Mouse (Mus musculus) right cerebral cortex, adult 18-20 months (tissue): ENCODE results near the gene Synrg.
A peak's percentile ranks its signal among the peaks of the same experiment; 100 is the strongest.

ENCODE experiments used
- DNase-seq: peaks from one replicate; pipeline ENCODE4 v3.0.0; 2022; ENCODE audit warnings: mixed read lengths

Synrg gene

GRCm38 (mm10) chr11:83991701-83992100 lies 27.5 kb downstream of the Synrg start:
- DNase-seq, result no peak

GRCm38 (mm10) chr11:83993428-83993827 lies 29.2 kb downstream of the Synrg start:
- DNase-seq, result no peak

- no peak for DNase-seq
Observed at GRCm38 (mm10) chr11:83994481-83994880, 30.3 kb downstream of the Synrg start.

GRCm38 (mm10) chr11:83995535-83995950 lies 31.3 kb downstream of the Synrg start:
- peak; percentile 53 for DNase-seq

- DNase-seq, result no peak
Observed at GRCm38 (mm10) chr11:83997171-83997868, 33.1 kb downstream of the Synrg start.

GRCm38 (mm10) chr11:83998993-83999392 lies 34.8 kb downstream of the Synrg start:
- DNase-seq, result no peak

GRCm38 (mm10) chr11:83999411-83999915 lies 35.2 kb downstream of the Synrg start:
- DNase-seq, result no peak

- DNase-seq, result no peak
Observed at GRCm38 (mm10) chr11:84001257-84001656, 37.0 kb downstream of the Synrg start.

GRCm38 (mm10) chr11:84003986-84004385 lies 39.8 kb downstream of the Synrg start:
- DNase-seq, result no peak

GRCm38 (mm10) chr11:84009001-84009400 lies 44.8 kb downstream of the Synrg start:
- DNase-seq, result no peak

GRCm38 (mm10) chr11:84010411-84010810 lies 46.2 kb downstream of the Synrg start:
- no peak for DNase-seq

GRCm38 (mm10) chr11:84011050-84011449 lies 46.8 kb downstream of the Synrg start:
- DNase-seq, result peak; percentile 22

- no peak for DNase-seq
Observed at GRCm38 (mm10) chr11:84011576-84011975, 47.3 kb downstream of the Synrg start.

GRCm38 (mm10) chr11:84013105-84013504 lies 48.9 kb downstream of the Synrg start:
- peak; percentile 52 for DNase-seq

- DNase-seq, result no peak
Observed at GRCm38 (mm10) chr11:84016147-84016809, 52.0 kb downstream of the Synrg start.

- DNase-seq, result no peak
Observed at GRCm38 (mm10) chr11:84016810-84017508, 52.7 kb downstream of the Synrg start.

- DNase-seq, result no peak
Observed at GRCm38 (mm10) chr11:84027231-84027630, 63.0 kb downstream of the Synrg start.

GRCm38 (mm10) chr11:84028271-84029028 lies 64.2 kb downstream of the Synrg start:
- DNase-seq, result no peak

- DNase-seq, result peak; percentile 65
Observed at GRCm38 (mm10) chr11:84031971-84032370, 67.7 kb downstream of the Synrg start.

GRCm38 (mm10) chr11:84032559-84032958 lies 68.3 kb downstream of the Synrg start:
- no peak for DNase-seq

- no peak for DNase-seq
Observed at GRCm38 (mm10) chr11:84033671-84034070, 69.4 kb downstream of the Synrg start.

GRCm38 (mm10) chr11:84040621-84041020 lies 76.4 kb downstream of the Synrg start:
- DNase-seq, result no peak
